Mouse (Mus musculus) testis, postnatal 10 days (tissue): ENCODE measurements around the gene Gabrb1.
A peak's percentile ranks its signal among the peaks of the same experiment; 100 is the strongest.
"Not testable (repeated sequence)": the region's sequence is repeated elsewhere in the genome, so short reads cannot be mapped to it uniquely, and the experiment has no call there.

Experiments used
- DNase-seq: peaks from one replicate; pipeline ENCODE4 v3.0.0; 2021; ENCODE audit warnings: low spot score

Gene Gabrb1

DNA sequence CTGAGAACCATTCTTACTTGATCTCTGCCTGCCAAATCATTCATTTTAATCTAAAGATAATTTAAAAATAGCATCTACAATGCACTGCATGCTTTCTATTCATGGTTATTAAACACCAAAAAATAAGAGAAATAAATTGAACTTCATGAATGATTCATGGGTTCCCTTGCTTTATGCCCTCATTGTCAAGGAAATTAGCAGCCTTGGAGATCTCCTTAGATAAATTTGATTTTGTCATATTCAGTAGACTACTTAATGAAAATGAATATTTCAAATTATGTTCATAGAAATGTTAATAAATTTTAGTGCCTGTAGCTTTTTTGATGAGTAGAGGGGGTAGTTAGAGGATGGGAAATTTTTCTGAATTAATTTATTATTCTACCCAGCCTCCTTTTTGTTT, 379.0 kb downstream of the Gabrb1 start:
- DNase-seq = no peak

DNA sequence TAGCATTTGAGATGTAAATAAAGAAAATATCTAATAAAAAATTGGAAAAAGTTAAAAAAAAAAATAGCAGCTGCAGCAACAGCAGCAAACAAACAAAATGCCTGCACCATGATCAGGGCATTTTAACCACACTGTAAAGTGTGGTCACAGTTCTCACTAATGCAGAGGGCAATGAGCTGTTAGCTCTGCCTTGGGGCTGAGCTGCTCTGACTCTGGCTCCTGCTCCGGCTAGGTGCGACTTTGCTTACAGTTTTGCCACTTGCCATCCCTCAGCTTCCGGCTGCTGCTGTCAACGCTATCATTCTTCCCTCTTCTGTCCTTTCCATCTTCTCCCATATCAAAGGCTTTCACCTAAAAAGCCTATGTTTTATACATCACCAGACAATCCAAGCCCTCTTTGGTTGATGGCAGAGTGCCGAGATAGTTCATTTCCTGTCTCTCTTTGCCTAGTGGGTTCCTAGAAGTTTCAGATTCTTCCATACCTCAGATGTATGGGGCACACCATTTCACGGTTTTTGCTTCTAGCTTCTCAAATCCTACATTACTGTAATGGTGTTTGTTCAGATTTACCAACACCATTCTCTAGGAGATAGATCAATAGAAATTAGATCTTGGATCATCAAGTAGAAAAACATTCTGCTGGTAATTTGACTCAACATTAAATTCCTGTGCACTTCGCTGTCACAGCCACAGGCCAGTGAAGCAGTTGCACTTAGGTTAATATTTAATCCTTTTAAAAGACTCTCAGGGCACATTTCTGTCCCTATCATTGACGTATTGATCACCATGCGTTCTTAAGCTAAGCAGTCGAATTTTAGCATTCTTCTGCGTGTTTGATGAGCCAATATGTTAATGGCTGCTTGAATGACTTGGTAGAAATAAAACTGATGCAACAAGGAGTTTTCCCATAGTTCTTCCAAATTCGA, 385.6 kb downstream of the Gabrb1 start:
- DNase-seq = no peak

DNA sequence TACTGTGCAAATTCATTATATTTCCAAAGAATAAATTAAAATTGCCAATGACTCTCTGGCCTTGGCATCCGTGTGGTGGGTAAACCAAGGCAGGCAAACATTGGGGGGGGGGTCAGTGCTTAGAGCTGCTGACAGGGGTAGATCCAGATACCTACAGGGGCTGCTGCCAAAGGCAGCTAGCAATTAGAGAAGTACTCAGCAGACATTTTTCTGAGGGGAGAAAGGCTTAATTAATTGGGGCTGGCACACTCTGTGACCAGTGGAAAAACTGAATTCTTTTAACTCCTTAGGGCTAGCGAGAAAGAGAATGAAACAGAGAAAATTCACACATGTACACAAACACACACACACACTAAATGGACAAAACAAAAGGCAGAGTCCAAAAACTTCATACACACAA, 388.3 kb downstream of the Gabrb1 start:
- no peak for DNase-seq

DNA sequence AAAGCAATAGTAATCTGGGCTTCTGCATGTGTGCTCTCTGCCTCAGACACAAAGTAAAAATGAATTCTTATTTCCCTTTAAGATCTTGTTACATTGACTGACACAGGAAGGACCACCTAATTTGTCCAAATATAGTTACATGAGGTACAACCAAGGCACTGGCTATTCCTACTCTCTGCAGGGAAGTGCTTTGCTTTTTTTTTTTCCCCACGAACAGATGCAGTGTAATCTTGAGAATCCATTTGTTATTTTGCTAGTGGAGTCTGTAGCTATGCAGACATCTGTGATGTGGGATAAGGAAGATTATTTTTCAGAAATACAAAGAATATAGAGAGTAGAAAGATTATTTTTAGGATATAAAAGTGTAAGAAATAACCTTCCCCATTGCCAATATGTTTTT, 406.2 kb downstream of the Gabrb1 start:
- DNase-seq = no peak

DNA sequence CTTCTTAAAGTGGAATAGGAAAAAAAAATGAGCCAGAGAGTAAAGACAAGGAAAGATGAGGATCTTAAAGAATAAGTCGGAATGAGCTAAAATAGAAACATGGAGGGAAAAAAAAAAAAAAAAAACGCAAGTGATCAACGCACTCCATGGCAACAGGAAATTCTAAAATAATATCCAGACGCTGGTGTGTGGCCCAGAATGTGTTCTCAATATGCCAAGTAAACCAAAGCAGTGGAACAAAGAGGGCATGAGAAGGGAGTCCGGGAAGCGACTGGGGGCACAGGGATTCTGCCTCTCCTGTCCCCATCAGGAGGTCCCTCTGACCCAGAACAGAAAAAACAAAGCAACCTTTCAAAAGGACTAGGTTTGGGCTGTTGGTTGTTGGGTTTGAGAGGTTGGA, 410.9 kb downstream of the Gabrb1 start:
- no peak for DNase-seq

DNA sequence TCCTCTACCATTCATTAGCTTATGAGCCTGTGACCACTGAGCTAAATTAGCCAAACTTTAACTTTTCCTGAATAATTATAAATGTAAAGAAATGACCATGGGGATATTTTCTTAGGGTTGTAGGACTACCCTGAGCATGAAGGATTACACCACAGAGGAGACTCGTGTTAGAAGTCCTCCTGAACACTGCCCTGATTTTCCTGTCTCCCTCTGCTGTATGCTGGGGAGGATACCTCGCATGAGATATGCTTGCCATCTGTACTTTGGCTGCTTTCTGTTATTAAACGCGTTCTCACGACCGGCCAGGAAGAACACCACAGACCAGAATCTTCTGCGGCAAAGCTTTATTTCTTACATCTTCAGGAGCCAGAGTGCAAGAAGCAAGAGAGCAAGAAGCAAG, 411.5 kb downstream of the Gabrb1 start:
- DNase-seq = not testable (repeated sequence)

DNA sequence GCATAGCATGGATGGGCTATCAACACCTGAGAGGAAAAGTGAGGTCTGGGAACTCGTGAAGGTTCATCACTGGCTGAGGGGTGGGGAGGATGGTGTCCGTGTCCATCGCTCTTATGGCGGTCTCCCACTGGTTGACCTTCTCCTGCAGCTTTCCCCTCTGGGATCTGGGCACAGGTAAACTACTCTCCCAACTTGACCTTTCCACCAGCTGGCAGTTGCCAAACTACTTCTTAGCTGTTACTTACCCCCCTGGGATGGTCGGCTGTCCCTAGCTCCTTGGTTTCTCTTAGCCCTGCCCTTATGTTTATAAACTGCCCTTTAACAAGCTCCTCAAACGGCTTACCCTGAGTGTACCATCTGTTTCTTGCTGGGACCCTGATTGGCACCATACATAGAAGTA, 418.9 kb downstream of the Gabrb1 start:
- no peak for DNase-seq

DNA sequence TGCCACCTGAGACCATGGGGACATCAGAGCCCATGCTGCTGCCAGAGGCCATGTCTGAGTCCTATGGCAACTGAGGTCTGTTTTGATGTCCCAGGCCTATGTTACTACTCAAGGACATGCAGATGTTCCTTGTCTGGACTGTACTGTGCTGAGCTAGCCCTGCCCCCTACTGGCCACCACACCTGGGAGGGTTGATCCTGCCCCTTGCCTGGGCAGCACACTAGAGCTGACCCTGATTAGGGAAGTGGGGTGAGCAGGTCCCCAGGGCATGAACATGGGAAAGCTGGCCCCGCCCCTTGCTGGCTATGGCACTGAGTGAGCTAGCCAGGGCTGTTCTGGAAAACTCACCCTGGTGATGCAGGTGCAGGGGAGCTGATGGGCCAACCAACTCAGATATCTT, 428.6 kb downstream of the Gabrb1 start:
- peak; percentile 51 for DNase-seq

DNA sequence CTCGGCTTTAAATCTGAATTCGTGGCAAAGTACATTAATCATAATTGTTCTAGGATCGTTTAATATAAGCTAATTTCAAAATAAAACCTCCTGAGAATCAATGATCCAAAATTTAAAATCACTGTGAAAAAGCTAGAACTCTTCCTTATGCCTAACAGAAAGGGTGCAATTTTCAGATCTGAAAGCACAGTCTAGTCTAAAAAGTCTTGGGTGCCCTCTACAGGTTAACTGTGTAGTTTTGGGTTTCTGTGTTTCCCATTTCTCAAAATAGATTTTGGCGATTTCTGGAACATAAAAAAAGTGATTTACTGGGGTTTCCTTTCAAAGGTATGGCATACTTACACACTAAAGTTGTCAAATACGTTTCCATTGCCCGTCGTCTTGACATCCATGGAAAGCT, 436.7 kb downstream of the Gabrb1 start:
- no peak for DNase-seq

DNA sequence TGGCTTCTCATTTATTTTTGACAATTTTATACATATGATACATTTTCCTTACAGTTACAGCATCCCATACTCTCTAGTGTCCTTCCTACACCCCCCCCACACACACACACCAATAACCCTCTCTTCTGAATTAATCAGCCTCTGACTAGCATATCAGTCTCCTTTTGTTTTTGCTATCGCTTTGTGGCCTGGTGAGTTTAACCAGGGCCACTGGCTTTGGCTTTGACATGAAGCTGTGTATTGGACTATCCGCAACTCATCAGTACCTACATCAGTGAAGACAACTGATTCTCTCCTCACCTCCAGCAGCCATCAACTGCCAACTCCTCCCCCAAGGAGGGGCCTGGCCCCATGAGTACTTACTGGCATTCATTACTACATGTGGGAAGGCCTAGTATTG, 437.1 kb downstream of the Gabrb1 start:
- no peak for DNase-seq

DNA sequence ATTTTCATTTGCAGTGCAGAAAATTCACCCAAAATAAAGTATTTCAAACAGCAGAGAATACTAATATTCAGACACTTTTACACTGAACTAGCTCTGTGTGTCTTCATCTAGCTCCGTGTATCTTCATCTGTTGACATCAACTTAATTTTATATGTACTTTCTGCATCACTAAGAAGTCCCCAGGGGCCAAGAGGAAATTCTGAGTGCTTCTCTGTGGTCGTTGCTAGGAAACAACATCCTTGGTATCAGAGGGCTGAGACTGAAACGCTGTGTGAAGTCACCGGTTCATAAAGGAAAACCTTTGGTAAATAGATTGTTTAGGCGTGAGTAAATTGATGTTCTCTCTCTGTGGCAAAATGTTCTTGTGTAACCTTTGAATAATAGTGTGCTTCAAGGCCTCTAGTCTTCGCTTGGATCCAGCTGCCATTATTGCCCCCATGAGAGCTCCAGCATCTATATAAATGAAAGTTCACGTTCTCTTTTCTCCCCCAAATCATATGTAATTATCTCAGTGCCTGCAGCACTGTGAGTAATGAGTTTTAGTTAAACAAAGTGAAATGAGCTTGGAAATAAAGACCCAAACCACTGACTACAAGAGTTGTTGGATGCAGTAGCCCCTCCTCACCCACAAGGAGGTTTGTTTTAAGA, 446.5 kb downstream of the Gabrb1 start:
- no peak for DNase-seq

DNA sequence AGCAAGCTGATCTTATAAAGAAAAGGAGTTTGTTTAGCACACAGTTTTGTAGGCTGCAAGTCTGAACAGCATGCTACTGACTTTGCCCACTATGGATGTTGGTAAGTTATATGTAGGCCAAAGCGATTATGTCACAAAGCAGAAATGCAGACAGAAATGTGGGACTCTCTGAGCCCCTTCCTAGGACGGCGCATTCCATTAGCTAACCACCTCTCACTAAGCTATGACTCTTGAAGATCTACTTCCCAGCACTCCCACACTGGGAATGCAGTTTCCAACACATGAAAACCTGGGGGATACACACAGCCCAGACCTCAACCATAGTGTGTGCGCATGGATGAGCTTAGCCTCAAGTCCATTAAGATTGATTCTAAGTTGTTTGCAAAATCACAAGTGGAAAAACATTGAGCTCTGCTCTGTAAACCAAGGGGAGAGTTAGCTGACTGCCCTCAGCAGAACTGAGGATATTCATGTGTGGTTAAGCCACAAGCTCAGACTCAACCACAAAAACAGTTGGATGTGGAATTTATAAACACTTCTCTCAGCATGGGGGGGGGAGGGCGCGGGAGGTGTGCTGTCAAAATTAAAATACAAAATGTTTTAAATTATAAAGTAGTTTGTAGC, 464.6 kb downstream of the Gabrb1 start:
- DNase-seq = no peak

DNA sequence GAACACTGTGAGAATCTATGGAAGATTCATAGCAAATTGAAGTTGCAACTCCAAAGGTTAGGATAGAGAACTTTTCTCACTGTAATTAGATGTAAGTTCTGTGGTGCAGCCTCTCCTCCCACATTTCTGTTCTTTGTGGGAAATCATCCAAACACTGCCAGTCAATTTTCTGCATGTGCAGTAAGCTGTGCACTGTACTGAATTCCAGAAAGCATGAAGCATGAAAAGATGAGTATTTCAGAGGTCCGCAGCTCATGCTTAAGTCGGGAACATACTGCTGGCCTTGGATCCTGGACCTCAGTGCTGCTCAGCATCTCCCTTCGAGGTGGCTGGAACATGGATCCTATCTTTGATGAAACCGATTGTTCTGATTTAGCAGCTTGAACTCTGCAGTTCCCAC, 468.8 kb downstream of the Gabrb1 start:
- no peak for DNase-seq

DNA sequence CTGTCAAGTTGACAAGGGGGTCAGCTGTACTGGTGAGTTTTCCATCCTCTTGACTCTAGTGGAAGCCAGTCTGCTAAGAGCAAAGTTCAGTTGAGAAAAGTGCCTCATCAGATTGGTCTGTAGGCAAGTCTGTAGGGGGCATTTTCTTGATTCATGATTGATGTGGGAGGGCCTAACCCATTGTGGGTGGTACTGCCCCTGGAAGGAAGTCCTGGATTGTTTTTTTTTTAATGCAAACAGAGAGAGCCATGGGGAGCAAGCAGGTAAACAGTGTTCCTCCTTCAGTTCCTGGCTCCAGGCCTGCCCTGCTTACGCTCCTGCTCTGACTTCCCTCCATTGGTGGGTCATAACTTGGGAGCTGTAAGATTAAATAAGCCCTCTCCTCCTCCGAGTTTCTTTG, 476.0 kb downstream of the Gabrb1 start:
- DNase-seq = no peak

DNA sequence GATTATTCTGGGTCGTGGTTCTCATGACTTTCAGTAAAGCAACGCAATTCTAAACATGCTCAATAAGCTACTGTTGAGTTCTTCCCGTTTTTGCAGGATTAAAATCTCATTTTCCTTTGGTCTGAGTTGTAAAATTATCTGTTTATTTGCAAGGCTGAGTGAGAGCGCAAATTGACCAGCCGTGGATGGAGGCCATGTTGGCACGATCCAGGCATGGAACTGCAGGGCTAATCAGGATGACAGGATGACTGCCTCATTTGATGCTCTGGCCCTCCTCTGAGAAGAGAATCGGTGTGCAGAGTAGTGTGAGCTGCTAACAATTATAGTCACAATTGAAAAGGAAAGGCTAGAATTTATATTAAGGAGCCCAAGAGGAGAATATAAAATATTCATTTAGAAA, 480.3 kb downstream of the Gabrb1 start:
- no peak for DNase-seq

DNA sequence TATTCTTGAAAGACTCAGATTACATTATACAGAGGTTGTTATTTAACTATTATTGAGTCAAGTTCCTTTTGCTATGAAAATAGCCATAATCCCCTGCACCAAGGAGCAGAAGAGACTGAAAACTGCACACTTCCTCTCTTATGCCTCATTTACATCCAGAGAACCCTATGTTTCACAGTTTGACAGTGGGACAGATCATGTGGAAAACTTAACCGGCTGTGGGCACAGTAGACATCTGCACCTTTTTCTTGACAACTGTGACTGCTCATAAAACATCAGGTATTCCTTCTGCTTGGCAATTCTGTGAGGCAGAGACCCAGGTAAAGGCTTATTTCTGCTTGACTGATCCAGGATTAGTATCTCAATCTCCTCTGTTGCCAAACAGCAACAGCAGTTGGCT, 481.7 kb downstream of the Gabrb1 start:
- DNase-seq = no peak

DNA sequence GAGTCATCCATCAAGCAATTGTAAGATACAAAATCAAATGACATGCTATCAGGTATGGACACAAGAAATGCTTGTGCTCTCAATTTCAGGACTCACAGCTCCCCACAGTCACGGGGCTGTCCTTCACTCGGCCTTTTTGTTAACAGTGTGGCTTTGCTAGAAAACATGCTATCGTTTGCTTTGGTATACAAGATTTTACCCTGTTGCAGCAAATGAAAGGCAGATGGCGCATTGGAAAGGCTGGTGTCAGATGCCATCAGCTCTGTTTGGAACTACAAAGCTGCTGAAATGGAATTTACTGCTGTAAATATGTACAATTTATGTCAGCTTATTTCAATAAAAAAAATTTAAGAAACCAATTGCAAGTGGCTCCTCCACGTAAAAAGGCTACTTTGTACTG, 490.8 kb downstream of the Gabrb1 start:
- no peak for DNase-seq

DNA sequence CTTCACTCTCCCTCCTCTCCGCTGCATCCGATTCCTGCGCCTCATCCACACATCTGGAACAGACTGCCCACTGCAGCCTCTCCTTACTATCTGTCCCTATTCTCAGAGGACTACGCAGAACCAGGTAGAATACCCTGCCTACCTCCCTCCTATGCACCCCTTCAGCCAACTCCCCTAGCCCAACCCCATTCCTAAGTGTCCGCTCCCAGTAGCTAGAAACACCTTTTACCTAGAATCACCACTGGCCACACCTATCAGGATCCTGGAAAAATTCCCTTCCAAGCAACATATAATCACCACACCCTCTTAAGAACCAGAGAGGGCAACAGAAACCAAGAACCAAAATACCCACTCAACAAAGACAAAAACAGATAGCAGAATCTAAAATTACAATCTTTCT, 493.0 kb downstream of the Gabrb1 start:
- no peak for DNase-seq

DNA sequence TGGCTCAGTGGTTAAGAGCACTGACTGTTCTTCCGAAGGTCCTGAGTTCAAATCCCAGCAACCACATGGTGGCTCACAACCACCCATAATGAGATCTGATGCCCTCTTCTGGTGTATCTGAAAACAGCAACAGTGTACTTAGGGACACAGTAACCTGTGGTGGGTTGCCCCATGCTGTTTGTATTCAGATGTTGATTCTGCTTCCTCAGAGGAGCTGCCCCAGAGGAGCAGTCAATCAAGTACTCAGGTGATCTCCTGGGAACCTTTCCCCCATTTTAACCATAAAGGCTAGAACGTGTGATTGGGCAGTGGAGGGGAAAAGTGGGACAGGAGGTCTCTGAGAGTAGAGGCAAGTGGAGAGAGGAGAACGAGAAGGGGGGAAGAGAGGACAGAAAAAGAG, 497.8 kb downstream of the Gabrb1 start:
- DNase-seq = not testable (repeated sequence)

DNA sequence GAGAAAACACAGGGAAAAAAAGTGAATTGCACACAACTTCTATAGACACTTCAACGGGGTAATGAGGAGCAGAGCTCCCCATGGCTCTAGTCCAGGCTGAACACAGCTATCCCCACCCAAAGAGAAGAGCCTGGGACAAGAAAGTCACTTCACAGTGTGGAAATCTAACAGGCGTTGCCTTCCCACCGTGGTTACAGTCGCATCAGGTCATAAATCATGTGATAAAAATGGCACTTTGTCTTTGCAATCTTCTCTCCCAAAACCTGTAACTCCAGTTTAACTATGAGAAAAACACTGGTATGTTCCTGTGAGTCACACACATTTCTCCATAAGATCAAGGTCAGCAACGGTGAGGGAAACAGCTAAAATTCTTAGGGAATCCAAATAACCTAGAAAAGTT, 498.7 kb downstream of the Gabrb1 start:
- no peak for DNase-seq

DNA sequence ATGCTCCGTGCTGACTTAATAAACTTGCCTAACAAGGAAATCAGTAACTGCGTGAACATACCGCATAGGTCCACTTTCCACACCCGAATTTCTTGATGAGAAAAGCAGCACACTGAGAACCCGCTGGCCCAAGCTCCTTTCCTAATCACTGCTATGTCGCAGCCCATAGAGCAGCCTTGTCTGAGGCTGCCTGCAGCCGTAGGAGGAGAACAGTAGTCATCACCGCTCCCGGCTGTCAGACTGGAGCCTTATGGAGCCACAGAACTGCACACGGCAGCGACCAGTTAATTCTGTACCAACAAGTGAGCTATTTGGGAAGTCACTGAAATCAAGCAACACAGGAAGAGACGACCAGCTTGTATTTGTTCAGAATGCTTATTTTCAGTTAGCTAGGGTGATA, 500.8 kb downstream of the Gabrb1 start:
- no peak for DNase-seq

DNA sequence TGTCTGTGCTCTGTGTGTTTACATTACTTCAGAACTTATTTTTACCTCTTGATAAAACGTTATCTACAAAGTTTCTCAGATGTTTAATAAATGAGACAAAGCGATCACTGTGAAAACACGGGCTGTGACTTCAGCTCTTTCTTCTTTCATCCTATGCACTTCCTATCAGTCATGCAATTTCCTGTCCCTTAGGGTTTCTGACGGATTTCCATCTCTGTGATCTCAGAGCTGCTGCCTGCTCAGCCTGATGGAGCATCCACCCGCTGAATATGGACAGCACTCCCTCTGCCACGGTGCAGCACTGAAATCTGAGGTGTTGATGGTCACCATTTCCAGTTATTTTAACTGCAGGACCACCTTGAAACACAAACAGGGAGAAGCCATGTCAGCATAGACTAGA, 501.6 kb downstream of the Gabrb1 start:
- DNase-seq = no peak

DNA sequence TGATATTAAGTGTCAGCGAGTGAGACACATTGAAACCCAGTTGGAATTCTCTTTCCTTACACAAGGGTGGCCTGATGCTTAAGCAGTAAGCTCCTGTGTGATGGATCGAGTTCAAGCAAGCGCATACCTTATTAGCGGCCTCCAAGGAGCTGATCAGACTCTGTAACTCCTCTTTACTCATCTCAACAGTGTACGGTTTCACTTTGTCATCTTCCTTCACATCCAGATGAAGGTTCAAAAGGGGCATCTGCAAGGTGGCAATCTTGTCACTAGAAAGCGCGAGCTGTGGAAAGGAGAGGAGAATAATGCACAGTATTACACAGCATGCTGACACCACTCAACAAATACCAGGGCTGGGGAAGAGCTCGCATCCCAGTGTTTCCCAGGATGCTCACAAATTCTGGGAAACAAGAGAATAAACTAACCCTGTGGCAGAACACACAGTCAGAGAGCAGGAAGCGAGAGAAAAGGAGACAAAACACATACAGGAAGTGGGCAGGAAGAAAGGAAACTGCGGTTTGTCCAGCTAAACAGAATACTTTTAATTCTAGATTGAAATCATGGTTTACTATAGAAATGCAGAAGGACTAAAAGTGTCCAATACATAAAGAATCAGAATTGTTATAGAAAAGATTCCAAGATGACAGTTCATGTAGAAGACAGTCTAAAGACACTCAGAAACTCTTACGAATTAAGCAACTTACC, 503.0 kb downstream of the Gabrb1 start:
- no peak for DNase-seq
